Mouse (Mus musculus): ENCODE data around the gene Tnfrsf9. TPM values are rescaled to one million over a fixed set of nuclear protein-coding genes. Genes with fewer than 3 reads are reported as not detected.

Tnfrsf9 gene
- polyA plus RNA-seq, 1 experiment: 0.08 TPM

DNA sequence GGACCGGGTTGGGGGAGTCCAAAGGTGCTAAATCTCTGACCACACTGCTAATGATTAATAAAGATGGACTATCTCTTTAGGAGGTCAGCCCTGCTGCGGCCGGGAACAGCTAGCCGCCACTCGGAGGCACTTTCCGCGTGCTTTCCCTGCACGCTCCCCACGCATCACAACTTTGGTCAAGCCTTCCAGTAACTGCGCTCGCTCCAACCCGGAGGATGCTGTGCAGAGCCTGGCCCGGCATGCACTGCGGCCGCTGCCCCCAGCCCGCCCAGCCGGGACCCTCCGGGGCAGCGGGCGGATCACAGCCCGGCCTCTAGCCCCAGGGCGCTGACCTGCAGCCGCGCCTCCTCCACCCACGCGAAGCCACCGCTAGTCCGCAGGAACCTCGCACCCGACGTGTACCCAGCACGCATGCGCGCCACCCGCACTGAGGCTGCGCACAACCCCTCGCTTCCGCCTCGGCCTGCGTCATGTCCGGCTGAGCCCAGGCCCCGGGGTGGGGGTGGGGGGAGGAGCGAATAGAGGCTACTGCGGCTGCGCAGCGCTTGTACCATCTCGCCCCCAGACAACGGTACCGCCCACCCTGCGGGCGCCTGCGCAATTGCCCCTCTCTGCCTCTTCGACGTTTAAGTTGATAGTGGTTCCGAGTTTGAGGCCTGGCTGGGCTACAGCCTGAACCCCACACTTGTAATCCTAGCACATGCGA lies 4.8 kb upstream of the Tnfrsf9 start:
- peak overlapping the region; percentile 83 for H3K4me3 ChIP-seq (ENCODE audit: insufficient read depth, poor library complexity, severe bottlenecking)
- no peaks in the 10 kb centered on the region for H3K27me3 ChIP-seq (ENCODE audit: control insufficient read depth, insufficient read depth, insufficient read length)
- H3K79me2 ChIP-seq (ENCODE audit: control insufficient read depth, insufficient read depth): peaks cover 40% of the 10 kb centered on the region
- H3ac ChIP-seq (ENCODE audit: control insufficient read depth, insufficient read length, low read depth): peak overlapping the region; percentile 90
- H3K79me3 ChIP-seq (ENCODE audit: low read depth): peaks cover 18% of the 10 kb centered on the region
- TF ChIP-seq USF1 (IDR thresholded peaks at IDR 0.05; ENCODE audit: low read depth) (no peak), MAX (IDR thresholded peaks at IDR 0.05) (no peak), CTCF (IDR thresholded peaks at IDR 0.05; ENCODE audit: control insufficient read depth, insufficient read depth, insufficient read length) (no peak), FOSL1 (IDR thresholded peaks at IDR 0.05; ENCODE audit: insufficient read depth, low read length, poor library complexity, severe bottlenecking) (no peak), MYOD1 (IDR thresholded peaks at IDR 0.05; ENCODE audit: control insufficient read depth, insufficient read length, low read depth) (no peak)
- H3K36me3 ChIP-seq (ENCODE audit: control insufficient read depth, insufficient read depth): peaks cover 11% of the 10 kb centered on the region

DNA sequence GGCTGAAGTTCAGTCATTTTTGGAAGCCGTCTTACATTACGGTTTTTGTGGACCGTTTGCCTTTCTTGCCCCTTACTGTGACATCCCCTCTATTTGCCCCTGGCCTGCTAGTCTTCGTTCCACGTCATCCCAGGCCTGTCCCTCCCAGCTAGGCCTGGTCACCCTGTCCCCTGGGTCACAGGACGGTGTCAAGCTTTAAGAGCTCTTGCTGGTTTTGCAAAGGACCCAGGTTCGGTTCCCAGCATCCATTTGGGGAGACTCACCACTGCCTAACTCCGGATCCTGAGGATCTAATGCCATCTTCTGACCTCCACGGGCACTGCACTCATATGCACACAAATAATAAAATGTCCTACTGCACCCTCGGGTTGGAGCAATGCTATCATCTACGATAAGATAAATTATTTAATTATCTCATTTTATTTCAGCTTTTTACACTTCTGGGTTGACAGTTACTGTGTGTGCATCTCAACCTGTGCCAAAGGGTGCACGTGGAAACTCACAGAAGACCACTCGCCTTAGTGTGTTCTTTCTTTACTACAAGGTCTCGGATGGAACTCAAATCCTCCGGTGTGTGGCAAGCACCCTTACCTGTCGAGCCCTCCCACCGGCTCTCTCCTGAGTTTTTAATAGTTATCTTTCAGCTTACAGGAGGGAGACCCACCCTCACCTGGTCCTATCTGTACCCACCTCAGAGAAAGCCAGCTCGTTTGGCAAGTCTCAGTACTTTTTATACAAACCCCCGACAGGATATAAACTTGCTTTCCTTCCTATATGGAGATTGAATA lies 4.0 kb upstream of the Tnfrsf9 start:
- H3K79me3 ChIP-seq (ENCODE audit: low read depth): peaks cover 18% of the 10 kb centered on the region
- no peak overlapping the region for H3K4me3 ChIP-seq (ENCODE audit: insufficient read depth, poor library complexity, severe bottlenecking)
- TF ChIP-seq MAX (IDR thresholded peaks at IDR 0.05) (no peak), MYOG (IDR thresholded peaks at IDR 0.05; ENCODE audit: control insufficient read depth, extremely low read depth, insufficient read length) (no peak), FOSL1 (IDR thresholded peaks at IDR 0.05; ENCODE audit: insufficient read depth, low read length, poor library complexity, severe bottlenecking) (no peak), CEBPB (IDR thresholded peaks at IDR 0.05; ENCODE audit: low read depth) (no peak), CTCF (IDR thresholded peaks at IDR 0.05; ENCODE audit: control insufficient read depth, insufficient read depth, insufficient read length) (no peak), USF1 (IDR thresholded peaks at IDR 0.05; ENCODE audit: low read depth) (no peak), MYOD1 (IDR thresholded peaks at IDR 0.05; ENCODE audit: control insufficient read depth, insufficient read length, low read depth) (no peak)
- H3K36me3 ChIP-seq (ENCODE audit: control insufficient read depth, insufficient read depth): peaks cover 6% of the 10 kb centered on the region
- no peaks in the 10 kb centered on the region for H3K27me3 ChIP-seq (ENCODE audit: control insufficient read depth, insufficient read depth, insufficient read length)
- peaks cover 48% of the 10 kb centered on the region for H3K79me2 ChIP-seq (ENCODE audit: control insufficient read depth, insufficient read depth)
- no peak overlapping the region for H3ac ChIP-seq (ENCODE audit: control insufficient read depth, insufficient read length, low read depth)

DNA sequence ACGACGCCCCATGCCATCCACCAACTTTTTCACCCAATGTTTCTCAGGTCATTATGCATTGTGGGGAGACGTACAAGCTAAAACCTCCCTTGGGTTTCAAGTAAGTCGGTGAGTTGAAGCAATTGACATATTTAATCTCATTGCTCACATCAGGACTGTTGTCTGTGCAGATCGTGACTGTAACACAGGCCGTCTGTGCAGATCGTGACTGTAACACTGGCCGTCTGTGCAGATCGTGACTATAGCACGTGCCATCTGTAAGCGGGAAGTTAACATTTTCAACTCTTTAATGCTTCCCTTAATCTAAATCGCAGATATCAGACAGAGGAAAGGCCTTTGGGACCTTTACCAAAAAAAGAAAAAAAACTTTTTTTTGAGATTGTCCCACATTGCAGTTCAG lies 619 bp upstream of the Tnfrsf9 start:
- H3K79me3 ChIP-seq (ENCODE audit: low read depth): peaks cover 7% of the 10 kb centered on the region
- TF ChIP-seq MAX (IDR thresholded peaks at IDR 0.05): peak; percentile 26
- no peak for TF ChIP-seq FOSL1 (IDR thresholded peaks at IDR 0.05; ENCODE audit: insufficient read depth, low read length, poor library complexity, severe bottlenecking)
- H3K27me3 ChIP-seq (ENCODE audit: control insufficient read depth, insufficient read depth, insufficient read length): no peaks in the 10 kb centered on the region
- peak overlapping the region; percentile 49 for H3K4me3 ChIP-seq (ENCODE audit: insufficient read depth, poor library complexity, severe bottlenecking)
- H3K36me3 ChIP-seq (ENCODE audit: control insufficient read depth, insufficient read depth): no peaks in the 10 kb centered on the region
- peak overlapping the region; percentile 84 for H3ac ChIP-seq (ENCODE audit: control insufficient read depth, insufficient read length, low read depth)
- H3K79me2 ChIP-seq (ENCODE audit: control insufficient read depth, insufficient read depth): peaks cover 27% of the 10 kb centered on the region

DNA sequence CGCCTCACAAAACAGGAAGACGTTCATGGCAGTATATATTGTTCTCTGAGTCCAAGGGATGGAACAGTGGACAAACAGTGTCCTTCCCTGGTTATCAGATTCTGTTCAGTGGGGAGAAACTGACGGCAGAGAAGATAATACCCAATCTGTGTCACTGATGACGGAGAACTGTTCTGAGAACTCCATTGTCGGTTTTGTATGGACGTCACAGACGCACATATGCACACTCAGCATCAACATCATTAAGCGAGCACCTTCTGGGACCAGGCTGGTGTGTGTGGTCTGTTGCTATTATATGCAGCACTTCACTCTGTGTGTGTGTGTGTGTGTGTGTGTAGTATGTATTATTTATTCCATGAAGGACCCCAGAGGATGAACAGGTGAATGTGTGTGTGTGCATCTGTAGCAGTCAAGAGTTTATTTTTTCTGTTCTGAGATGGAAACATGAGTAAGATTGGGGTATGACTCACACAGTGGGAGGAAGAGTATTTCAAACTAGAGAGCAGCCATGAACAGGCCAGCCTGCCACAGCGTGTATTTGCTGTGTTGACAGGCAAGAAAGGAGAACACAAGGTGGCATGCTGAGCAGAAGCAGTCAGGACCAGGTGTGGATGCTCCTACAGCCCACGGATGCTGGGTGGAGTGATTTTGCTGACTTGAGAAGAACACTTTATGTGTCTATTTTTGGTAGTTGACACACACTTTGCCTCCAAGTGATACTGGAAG lies 982 bp downstream of the Tnfrsf9 start:
- peaks cover 3% of the 10 kb centered on the region for H3K79me3 ChIP-seq (ENCODE audit: low read depth)
- peak overlapping the region; percentile 75 for H3ac ChIP-seq (ENCODE audit: control insufficient read depth, insufficient read length, low read depth)
- TF ChIP-seq CTCF (IDR thresholded peaks at IDR 0.05; ENCODE audit: control insufficient read depth, insufficient read depth, insufficient read length): no peak
- no peak for TF ChIP-seq MYOD1 (IDR thresholded peaks at IDR 0.05; ENCODE audit: control insufficient read depth, insufficient read length, low read depth)
- no peak for TF ChIP-seq USF1 (IDR thresholded peaks at IDR 0.05; ENCODE audit: low read depth)
- TF ChIP-seq MYOG (IDR thresholded peaks at IDR 0.05; ENCODE audit: control insufficient read depth, extremely low read depth, insufficient read length): no peak
- TF ChIP-seq CEBPB (IDR thresholded peaks at IDR 0.05; ENCODE audit: low read depth): no peak
- peak overlapping the region; percentile 49 for H3K4me3 ChIP-seq (ENCODE audit: insufficient read depth, poor library complexity, severe bottlenecking)
- H3K79me2 ChIP-seq (ENCODE audit: control insufficient read depth, insufficient read depth): peaks cover 18% of the 10 kb centered on the region
- H3K27me3 ChIP-seq (ENCODE audit: control insufficient read depth, insufficient read depth, insufficient read length): no peaks in the 10 kb centered on the region
- no peaks in the 10 kb centered on the region for H3K36me3 ChIP-seq (ENCODE audit: control insufficient read depth, insufficient read depth)

DNA sequence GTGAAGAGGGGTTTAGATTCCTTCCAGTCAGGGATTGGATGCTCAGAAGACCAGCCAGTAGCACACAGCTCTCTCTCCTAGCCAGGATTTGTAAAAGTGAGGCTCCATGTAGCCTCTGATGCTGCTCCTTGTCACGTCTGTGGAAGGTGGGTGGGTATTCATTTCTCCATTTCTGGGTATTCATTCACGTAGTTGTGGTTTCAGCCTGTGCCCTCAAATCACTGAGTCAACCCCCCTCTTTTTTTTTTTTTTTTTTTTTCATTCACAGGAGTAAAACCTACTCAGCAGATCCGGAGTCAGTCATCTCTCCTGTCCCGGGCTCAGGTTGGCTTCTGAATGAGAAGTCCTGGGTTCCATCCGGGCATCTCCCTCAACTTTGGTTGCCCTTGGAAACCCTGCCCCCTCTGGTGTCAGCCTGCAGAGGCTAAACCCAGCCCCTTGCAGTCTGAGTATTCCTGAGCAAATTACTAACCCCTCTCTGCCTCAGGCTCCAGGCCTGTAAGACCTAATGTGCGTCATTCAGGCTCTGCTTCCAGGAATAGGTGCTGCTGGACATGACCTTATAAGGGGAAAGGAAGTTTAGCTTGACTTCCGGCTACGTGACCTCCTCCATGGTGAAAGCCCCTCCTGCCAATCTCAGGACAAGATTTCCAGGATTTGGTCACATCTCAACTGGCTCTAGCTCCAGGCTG lies 3.1 kb downstream of the Tnfrsf9 start:
- Histone ChIP-seq H3K79me2 (ENCODE audit: control insufficient read depth, insufficient read depth) (peaks cover 18% of the 10 kb centered on the region), H3K27me3 (ENCODE audit: control insufficient read depth, insufficient read depth, insufficient read length) (no peaks in the 10 kb centered on the region), H3K79me3 (ENCODE audit: low read depth) (peaks cover 3% of the 10 kb centered on the region), H3ac (ENCODE audit: control insufficient read depth, insufficient read length, low read depth) (no peak overlapping the region), H3K4me3 (ENCODE audit: insufficient read depth, poor library complexity, severe bottlenecking) (no peak overlapping the region), H3K36me3 (ENCODE audit: control insufficient read depth, insufficient read depth) (no peaks in the 10 kb centered on the region)
- TF ChIP-seq USF1 (IDR thresholded peaks at IDR 0.05; ENCODE audit: low read depth) (no peak), FOSL1 (IDR thresholded peaks at IDR 0.05; ENCODE audit: insufficient read depth, low read length, poor library complexity, severe bottlenecking) (no peak), MYOG (IDR thresholded peaks at IDR 0.05; ENCODE audit: control insufficient read depth, extremely low read depth, insufficient read length) (no peak), MAX (IDR thresholded peaks at IDR 0.05) (no peak), CTCF (IDR thresholded peaks at IDR 0.05; ENCODE audit: control insufficient read depth, insufficient read depth, insufficient read length) (no peak), CEBPB (IDR thresholded peaks at IDR 0.05; ENCODE audit: low read depth) (no peak), MYOD1 (IDR thresholded peaks at IDR 0.05; ENCODE audit: control insufficient read depth, insufficient read length, low read depth) (no peak)
